Mouse (Mus musculus): ENCODE measurements around the gene Ssrp1.

Ssrp1 gene

DNA sequence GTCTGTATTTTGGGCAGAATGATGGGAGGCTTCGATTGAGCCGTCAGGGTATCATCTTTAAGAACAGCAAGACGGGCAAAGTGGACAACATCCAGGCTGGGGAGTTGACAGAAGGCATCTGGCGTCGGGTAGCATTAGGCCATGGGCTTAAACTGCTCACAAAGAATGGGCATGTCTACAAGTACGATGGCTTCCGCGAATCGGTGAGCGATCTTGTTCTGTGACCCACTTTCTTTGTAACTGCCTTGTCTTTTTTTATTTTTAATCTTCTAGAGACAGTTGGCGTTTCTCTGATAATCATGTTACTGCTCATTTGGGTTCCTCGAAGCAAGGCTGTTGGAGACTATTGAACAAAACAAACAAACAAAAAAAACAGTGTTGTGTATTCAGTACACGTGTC, 1.3 kb downstream of the Ssrp1 start:
- DNase-seq, result no peak

DNA sequence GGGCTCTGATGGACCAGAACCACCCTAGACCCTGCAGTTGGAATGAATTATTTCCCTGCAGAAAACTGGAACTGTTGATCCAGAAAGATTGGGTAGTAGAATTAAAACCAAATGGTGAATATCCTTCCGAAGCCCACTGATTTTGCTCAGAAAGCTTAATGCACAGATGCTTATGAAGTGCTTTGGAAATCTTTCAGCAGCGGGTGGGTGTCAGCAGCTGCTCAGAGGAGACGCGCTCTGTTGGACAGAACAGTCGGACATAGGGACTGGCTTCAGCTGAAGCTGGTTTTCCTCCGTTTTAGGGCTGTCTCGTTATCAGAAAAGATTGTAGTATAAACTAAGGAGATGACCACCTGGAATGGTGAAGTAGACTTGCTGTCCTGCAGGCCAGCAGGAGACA, 6.6 kb downstream of the Ssrp1 start:
- no peak for DNase-seq

DNA sequence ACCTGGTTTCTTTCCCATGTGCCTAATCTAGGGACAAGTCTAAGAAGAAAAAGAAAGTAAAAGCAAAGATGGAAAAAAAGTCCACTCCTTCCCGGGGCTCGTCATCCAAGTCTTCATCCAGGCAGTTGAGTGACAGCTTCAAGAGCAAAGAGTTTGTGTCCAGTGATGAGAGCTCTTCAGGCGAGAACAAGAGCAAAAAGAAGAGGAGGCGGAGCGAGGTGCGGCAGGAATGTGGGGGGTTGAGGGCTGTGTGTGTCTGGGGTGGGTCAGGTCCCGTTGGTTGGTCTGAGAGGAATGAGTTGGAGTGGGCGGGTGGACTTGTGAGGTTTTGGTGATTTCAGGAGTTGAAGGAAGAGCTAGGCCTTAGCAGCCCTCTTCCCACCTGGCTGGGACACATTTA, 9.2 kb downstream of the Ssrp1 start:
- DNase-seq, result no peak

- DNase-seq, result peak; percentile 57
Measured at GRCm38 (mm10) chr2:85047081-85047480, 10.0 kb downstream of the Ssrp1 start.

DNA sequence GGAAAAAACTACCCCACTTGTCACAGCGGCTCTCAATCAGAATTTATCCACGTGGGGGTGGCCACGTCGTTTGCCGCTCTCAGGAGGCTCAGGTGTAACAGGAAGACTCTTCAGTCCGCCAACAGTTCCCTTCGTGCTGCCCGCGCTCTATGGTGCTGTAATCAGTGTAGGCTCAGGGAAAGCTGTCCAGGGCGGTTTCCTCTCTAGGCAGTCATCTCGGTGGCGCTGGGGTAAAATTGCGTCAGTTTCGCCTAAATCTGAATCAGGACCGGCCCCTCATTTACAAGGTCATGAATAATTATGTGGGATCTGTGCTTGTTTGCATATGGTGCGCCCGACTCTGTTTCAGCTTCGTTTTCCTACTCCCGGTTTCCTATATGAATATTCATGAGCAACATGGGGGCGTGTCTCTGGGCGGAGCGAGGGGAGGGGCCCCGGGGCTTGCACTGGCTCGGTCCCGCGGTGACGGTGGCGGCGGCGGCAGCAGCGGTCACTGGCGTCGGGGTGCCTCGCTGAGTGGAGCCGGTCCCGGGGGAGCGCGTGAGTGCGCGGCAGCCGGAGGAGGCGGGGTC, 10.6 kb downstream of the Ssrp1 start, which contains the start of gene Tnks1bp1:
Gene Tnks1bp1, plus strand, starts transcription at position 427 of the 572 bp plus-strand sequence.
- DNase-seq, result peak; percentile 96

- peak; percentile 82 for DNase-seq
Measured at GRCm38 (mm10) chr2:85048168-85048751, 11.2 kb downstream of the Ssrp1 start.

- peak; percentile 52 for DNase-seq
Measured at GRCm38 (mm10) chr2:85049277-85049676, 12.2 kb downstream of the Ssrp1 start.

DNA sequence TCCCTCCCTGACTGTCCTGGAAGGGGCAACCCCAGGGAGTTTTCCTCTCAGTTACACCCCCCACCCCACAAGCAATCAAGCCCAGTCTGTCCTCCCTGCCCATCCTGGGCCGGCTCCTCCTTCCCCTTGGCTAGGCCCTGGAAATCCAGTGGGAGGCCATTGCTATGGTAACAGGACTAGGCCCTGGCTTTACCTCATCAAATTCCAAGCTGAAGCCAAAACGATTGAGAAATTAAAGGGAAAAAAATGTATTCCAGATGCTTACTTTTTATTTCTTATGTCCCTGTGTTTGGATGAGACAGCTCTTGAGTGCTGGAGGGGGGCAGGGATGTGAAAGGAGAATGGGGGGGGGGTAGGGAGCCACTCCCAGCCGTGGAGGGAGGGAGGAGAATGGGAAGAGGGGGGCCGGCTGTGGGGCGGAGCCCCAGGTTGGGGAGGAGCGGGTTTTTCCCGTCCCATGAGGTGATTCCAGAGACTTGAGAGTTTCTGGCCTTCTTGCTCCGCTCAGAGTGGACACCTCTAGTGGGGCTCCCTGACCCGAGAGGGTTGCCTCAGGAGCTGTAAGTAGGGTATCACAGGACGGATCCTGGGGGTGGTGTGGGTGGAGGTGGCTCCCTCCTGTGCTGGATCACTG, 13.1 kb downstream of the Ssrp1 start:
- peak; percentile 48 for DNase-seq

DNA sequence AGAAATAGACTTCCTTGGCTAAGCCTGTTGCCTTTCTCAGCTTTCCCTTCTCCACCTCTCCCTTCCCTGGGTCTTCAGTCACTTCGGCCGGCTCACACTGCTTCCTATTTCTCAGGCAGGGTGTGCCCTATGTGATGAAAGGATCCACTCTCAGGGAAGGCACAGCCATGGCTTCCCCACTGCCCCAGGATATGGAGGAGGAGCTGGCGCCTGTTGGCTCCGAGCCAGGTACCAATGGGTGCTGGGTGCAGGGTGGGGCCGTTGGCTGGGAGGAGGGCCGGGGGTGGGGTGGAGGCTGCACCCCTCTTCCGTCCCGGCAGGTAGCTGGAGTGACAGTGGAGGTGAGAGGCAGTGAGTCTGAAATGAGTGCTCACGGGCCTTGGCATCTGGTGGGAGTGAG, 13.7 kb downstream of the Ssrp1 start:
- DNase-seq, result peak; percentile 36

DNA sequence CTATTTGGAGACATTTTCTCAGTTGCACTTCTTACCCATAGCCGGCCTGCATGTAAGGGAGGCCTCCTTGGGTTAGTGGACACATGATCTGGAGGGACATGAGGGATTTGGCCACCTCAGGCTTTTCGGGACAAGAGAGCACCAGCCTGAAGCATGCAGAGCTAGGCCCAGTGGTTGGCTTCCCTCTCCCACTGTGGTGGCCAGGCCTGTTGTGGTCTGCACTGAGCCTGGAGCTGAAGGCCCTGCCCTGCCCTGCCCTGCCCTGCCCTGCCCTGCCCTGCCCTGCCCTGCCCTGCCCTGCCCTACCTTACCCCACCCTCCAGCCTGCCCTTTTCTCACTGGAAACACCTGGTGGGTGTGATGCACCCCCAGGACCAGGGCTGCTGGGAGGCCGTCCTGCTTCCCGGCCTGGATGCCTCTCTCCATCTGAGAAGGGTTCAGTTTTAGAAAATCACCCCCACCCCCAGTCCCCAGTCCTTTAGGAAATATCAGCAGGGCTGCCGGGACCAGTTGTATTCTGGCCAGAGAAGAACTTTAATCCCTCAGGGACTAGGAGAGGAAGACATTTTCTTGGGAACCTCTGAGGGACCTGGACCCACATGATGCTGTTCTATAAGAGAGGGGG, 16.3 kb downstream of the Ssrp1 start:
- DNase-seq, result no peak

- DNase-seq, result no peak
Measured at GRCm38 (mm10) chr2:85056711-85057110, 19.7 kb downstream of the Ssrp1 start.

DNA sequence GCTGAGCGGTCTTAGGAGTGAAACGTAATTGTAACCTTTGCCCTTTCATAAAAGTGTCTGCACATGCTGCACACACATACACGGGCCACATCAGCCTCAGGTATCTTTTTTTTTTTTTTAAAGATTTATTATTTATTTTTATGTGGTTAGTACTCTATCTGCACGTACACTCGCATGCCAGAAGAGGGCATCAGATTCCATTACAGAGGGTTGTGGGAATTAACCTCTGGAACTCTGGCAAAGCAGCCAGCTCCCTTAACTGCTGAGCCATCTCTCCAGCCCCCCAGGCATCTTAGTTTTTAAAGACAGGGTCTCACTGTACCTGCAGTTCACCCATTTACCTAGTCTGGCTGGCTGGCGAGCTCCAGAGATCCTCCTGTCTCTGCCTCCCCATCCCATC, 22.6 kb downstream of the Ssrp1 start:
- DNase-seq, result no peak

- DNase-seq, result no peak
Measured at GRCm38 (mm10) chr2:85060591-85061060, 23.6 kb downstream of the Ssrp1 start.

GRCm38 (mm10) chr2:85061107-85061541, 24.1 kb downstream of the Ssrp1 start:
- DNase-seq, result no peak

DNA sequence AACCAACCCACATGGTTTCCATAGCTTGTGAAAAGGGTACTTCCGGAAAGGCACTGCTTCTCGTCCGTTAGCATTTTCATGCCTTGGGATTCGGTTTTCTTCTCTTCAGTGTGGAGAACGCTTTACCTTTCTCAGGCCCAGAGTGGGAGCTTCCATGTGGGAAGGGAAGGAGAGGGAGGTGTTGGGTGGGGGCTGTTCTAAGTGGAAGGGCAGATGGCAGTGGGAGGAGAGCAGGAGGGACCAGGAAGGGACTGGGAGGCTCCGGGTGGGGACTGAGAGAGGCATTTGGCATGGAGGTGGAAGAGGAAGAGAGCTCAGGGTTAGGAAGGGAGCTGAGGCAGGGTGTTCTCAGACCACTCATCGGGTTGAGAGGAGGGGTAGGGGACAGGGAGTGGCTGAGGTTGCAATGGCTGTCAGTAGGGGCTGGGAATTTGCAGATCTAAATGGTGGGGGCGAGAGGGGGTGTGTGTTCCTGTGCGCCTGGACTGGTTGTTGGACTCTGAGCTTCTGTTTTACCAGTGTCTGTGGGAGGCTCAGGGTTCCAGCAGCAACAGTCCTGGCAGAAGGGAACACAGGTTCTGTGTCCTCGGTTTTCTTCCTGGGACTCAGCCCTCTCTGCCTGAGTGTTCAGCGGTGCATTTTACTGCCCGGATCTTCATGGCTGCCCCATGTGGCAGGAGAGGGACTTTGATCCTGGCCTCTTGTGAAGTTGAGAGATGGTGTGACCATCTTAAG, 28.3 kb downstream of the Ssrp1 start:
- DNase-seq, result no peak

DNA sequence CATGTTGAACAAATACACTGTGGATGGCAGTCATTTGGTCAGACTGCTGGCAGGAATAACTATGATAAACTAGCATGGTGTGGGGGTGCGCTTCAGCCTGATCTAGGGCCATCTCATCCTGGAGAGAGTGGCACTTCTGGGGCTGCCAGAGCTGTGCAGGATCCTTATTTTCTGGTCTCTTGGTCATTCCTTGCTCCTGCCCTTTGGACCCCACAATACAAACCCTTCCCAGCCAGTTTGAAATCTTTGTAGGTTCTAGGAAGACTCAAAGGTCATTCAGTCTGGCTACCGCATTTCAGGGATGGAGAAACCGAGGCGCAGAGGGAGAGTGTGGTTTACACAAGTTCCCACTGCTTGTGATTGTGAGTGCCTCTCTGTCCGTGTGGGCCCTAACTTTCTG, 29.9 kb downstream of the Ssrp1 start:
- DNase-seq, result no peak

- DNase-seq, result no peak
Measured at GRCm38 (mm10) chr2:85067903-85068625, 31.0 kb downstream of the Ssrp1 start.

GRCm38 (mm10) chr2:85068626-85069025, 31.6 kb downstream of the Ssrp1 start:
- no peak for DNase-seq

GRCm38 (mm10) chr2:85070086-85070485, 33.1 kb downstream of the Ssrp1 start:
- DNase-seq, result no peak

- DNase-seq, result no peak
Measured at GRCm38 (mm10) chr2:85071921-85072320, 34.9 kb downstream of the Ssrp1 start.

DNA sequence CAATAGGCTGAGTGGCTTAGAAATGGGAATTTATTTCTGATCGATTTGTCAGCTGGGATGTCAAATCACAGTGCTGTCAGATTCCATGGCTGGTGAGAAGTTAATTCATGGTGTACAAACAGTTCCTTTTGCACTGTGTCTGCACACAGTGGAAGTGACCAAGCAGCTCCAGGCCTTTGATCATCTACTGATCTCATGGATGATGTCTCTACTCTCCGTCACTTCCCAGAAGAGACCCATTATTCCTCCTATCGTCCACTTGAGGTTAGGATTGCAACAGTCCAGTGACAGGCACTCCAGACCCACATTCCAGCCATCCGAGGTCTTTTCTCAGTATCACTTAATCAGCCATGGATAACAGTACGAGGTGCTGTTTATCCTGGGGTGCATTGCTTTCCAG, 36.7 kb downstream of the Ssrp1 start:
- DNase-seq, result no peak
